Mouse (Mus musculus) CD4-positive, CD25-positive, alpha-beta regulatory T cell, adult 2 months (primary cell): ENCODE data around the gene Slc6a8.
A peak's percentile ranks its signal among the peaks of the same experiment; 100 is the strongest.

Experiments used
- DNase-seq: peaks from one replicate; pipeline ENCODE4 v3.0.0-alpha.2; 2012; ENCODE audit warnings: low read depth, low spot score

Gene Slc6a8

DNA sequence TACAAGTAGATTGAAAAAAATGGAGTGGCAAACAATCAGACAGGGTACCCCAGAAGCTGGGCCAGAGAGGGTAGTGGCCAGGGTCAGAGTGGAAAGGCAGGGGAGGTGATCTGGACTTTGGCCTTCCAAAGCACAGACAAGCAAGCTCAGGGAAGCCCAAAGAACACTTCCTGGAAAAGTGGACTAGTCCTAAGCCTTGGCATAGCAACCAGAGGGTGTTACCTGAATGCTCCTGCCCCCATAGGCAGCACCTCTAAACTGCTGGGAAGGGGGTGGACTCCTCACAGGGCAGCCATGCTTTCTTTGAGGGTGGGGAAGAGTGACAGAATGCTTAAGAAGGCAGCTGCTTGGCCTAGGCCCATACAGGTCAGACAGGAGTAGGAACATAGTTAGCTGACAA lies 12.0 kb downstream of the Slc6a8 start:
- DNase-seq = no peak

DNA sequence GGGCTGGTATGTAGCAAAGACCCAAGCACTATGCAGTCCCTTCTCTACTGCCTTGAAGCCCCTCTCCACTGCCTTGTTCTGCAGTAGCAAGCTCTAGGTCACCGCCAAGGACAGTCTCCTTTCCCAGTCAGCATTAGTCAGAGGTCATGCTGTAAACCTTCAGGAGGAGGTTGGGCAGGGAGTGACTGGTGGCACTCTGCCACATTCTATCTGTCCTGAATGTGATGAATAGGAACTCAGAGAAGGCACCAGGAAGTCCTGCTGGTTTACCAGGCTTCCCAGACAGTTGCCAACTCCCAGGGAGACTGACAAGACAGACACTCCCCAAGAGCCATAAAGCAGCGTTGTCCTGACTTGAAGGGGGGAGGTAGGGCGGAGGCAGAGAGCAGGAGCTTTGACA lies 12.7 kb downstream of the Slc6a8 start:
- DNase-seq = no peak

DNA sequence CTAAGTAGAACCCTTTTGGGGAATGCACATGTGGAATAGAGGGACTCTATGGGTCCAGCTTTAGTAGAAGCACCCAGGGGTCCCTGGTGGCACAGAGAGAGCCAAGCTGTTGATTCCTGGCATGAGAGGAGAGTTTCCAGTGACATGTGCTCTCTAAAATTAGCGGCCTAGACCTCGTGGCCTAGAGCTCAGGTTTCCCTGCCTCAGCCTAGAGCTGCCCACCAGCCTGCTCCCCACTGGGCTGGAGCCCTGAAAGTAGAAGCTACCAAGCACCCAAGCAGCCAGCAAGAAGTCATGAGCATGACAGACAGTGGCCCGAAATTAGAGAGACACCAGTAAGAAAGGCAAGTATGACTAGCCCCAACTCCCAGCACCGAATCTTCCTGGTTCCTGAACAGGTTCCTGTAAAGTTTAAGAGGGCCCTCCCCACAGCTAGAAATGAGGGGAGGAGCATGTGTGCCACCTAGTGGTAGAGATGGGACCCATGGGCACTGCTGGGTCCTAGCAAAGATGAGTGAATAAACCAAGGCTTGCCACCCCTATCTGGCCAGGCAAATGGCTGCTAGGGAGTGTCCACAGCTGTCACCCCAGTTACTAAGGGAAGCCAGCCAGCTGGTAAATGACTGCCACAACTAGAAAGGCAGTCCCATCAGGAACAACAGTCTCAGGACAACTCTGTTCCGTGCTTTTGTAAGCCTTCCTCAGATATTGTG lies 18.1 kb downstream of the Slc6a8 start:
- DNase-seq = peak; percentile 70

DNA sequence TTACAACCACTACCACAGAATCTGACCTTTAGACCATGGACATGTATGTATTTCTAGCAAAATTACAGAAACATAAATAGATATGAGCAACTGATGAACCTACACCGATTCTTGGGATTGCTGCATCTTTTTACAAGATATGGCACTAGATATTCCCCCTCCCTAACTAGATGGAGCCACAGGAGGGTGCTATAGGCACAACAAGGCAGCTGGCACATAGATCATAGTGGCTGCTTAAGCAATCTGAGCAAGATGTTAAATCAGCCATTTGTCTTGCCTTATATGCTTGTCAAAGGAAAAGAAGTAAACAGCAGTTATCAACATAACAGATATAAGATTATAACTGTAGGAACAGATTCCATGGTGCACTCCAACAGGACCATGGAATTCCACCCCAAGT lies 27.5 kb downstream of the Slc6a8 start:
- peak; percentile 56 for DNase-seq

DNA sequence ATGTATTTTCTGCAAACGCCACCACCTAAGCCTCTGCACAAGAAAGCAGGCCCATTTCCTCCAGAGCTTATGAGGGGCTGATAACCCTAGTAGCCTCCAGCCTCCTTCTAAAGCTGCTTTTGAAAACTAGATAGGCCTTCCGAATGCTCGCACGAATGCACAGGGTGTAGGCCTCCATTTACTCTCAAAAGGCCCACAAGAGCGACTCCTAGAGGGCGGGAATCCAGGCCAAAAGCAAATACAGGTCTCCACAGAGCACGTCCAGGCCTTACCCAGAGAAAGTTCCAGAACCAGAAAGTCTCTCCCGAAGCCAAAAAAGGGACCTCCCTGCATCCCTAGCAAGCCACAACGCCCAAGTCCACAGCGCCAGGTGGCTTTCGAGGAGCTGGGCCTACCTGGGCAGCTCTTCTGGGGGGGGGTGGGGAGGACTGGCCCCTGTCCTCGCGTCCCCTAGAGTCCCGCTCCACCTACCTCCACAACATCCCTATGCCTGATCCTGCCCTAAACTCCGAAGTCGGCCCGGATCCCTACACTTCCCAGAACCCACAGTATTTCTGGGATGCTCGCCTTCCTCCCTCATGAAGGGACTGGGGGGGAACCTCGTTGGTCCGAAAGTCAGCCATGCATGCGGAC lies 42.6 kb downstream of the Slc6a8 start:
- DNase-seq = peak; percentile 65

DNA sequence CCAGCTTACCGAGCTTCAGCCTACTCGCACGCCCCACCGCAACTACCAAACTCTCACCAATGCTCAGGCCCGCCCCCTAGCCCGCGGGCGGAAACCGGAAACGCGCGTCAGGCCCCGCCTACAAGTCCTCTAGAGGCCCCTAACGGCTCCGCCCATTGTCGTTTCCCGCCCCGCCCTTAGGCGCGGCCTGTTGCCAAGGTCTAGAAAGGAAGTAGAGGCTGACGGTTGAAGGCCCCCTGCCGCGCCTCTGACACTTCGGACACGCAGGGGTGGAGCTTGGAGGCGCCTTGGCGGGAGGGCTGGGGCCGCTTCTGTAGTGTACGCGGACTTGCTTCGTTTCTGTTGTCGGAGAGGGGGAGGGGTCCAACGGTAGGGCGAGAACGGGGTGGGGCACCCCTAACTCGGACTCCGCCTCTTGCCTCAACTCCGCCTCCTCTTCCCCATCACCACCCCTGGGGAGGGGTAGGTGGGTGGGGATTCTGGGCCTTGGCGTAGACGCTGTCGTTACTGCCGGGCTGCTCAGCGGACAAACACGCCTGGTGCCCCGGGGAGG lies 43.2 kb downstream of the Slc6a8 start, which contains the start of the genes Bcap31 and Abcd1:
Gene Bcap31 (minus strand): TSS at position 67 of the 553 bp plus-strand sequence.
Gene Abcd1 (plus strand): TSS at position 489 of the 553 bp plus-strand sequence.
- DNase-seq = peak; percentile 97

DNA sequence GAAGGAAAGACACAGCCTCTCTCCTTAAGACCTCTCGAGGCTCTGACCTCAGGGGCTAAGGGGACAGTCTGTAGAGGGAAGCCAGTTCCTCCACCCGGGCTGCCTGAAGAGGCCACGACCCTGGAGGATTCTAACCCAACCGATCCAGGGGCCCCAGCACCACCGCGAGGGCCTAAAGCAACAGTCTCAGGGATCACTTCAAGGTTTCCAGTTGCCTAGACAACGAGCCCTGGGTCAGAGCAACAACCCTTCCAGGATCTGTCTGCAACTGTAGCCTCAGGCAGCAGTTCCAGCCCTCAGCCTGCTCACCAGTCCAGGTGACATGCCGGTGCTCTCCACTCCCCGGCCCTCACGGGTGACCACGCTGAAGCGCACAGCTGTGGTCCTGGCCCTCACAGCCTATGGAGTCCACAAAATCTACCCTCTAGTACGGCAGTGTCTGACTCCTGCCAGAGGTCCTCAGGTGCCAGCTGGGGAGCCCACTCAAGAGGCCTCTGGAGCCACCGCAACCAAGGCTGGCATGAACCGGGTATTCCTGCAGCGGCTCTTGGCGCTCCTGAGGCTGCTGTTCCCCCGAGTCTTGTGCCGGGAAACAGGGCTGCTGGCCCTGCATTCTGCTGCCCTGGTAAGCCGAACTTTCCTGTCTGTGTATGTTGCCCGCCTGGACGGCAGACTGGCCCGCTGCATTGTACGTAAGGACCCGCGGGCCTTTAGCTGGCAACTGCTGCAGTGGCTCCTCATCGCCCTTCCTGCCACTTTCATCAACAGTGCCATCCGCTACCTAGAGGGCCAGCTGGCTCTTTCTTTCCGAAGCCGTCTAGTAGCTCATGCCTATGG lies 44.0 kb downstream of the Slc6a8 start:
- DNase-seq = peak; percentile 32

DNA sequence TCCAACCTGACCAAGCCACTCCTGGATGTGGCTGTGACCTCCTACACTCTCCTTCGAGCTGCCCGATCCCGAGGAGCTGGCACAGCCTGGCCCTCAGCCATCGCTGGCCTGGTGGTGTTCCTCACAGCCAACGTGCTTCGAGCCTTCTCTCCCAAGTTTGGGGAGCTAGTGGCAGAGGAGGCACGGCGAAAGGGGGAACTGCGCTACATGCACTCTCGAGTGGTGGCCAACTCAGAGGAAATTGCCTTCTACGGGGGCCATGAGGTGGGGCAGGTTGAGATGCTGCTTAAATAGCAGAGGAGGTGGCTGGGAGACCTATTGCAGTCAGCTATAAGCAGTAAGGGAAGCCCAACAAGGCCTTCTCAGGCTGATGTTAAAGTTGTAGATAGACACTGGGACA lies 44.7 kb downstream of the Slc6a8 start:
- peak; percentile 40 for DNase-seq

DNA sequence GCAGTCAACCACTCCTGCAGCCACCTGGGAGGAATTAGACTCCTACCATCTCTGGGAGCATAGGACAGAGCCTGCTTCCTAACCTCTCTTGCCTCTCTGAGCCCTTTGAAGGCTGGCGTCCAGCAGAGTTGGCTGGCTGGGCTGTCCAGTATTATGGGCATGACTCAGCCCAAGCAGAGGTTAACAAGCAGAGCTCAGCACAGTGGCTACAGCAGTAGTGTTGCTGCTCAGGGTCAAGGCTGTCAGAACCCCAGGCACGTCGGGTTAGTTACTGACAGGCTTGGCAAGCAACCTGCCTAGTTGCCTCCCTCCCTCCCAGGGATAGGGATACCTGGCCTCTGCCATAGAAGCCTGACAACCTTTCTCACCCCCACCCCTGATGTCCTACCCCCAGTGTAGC lies 45.3 kb downstream of the Slc6a8 start:
- no peak for DNase-seq

DNA sequence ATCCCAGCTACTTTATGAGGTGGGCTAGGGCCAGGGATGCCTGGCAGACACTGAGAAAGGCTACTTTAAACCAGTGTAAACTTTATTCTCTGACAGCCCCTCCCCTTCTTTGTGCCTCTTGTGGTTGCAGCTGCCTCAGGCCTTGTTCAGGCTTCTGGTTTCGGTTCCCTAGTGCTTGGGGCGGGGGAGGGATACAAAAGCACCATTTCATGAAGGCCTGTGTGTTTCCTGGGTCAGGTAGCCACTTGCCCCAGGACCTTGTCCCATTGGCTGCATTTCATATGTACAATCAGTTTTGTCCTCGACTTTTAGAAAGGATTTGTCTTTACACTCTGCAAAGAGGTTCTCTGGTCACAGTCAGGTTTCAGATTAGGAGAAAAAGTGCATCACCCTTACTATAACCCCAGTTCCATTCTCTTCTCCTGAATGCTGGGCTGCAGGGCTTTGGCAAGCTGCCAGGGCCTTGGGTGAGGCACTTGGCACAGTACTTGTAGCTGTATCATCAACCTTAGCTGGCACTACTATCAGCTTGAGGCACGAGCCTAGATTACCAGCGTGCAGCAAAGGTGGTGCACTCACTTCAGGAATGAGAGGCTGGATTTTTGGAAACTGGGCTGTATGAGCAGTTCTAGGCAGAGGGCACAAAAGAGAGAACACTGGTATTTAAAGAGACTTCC lies 45.9 kb downstream of the Slc6a8 start:
- peak; percentile 58 for DNase-seq

DNA sequence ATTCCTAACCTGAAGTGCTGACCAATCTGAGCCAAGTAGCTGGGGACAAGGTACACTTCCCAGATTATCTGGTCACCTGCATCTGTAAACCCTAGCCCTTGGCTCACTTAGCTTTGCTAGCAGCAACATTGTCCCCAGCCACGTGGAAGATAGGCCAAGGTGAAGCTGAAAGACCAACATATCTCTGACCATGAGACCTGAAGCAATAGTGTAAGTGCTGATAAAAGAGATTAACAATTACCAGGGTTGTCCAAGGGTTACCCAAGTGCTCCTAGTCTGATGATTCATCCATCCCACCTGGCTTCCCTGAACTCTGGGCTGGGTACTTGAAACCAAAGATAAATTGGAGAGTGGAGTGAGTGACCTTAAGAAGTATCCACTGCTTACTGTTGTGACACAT lies 58.0 kb downstream of the Slc6a8 start:
- DNase-seq = no peak
